Mouse (Mus musculus) WW6 (cell line): Measurements from ENCODE around the gene Ranbp2.

Experiments
- DNase-seq: peaks from one replicate; pipeline ENCODE4 v3.0.0-alpha.2; 2013; ENCODE audit warnings: low read depth, low spot score

The Ranbp2 gene

GRCm38 (mm10) chr10:58446384-58447279, at the start of gene Ranbp2:
TSS of gene Ranbp2 (plus strand) at chr10:58446920.
- DNase-seq = peak; percentile 95

GRCm38 (mm10) chr10:58398941-58399340, 47.8 kb upstream of the Ranbp2 start:
- DNase-seq = no peak

DNA sequence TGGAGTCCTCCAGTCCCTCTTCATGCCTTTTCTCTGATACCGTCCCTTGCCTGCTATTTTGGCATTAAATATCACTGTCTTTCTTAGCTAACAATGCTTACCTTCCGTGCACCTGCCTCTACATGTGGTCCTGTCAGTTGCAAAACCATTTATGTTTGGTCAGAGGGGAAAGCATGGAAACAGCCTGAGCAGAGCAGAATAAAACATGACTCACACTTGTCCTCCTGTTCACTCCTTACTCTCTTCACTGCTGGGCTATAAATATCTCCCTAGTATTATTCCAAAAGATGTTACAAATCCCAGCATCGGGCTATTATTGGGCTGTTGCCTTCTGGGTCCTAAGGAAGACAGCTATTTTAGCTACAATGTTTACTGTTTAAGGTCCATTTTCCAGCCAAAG, 44.9 kb upstream of the Ranbp2 start:
- no peak for DNase-seq

- no peak for DNase-seq
These were observed 42.1 kb upstream of the Ranbp2 start for GRCm38 (mm10) chr10:58404639-58405038.

GRCm38 (mm10) chr10:58405285-58405948, 41.3 kb upstream of the Ranbp2 start:
- no peak for DNase-seq

- DNase-seq = no peak
These were observed 40.8 kb upstream of the Ranbp2 start for GRCm38 (mm10) chr10:58405949-58406305.

DNA sequence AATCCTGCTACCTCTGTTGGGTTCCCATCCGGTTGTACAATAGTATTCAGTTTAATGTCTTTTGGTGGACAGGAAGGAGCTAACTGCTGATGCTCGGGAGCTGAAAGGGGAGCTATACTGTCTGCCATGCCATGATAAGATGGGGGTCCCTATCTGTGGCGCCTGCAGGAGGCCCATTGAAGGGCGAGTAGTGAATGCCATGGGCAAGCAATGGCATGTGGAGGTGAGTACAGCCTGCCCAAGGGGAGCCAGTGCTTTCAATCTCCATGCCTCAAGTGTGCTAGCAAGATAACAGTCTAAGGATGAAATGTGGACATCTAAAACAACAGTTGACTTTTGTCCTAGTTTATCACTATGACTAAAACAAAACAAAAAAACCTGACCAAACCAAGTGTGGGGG, 34.4 kb upstream of the Ranbp2 start:
- DNase-seq = no peak

GRCm38 (mm10) chr10:58412852-58413251, 33.9 kb upstream of the Ranbp2 start:
- DNase-seq = no peak

DNA sequence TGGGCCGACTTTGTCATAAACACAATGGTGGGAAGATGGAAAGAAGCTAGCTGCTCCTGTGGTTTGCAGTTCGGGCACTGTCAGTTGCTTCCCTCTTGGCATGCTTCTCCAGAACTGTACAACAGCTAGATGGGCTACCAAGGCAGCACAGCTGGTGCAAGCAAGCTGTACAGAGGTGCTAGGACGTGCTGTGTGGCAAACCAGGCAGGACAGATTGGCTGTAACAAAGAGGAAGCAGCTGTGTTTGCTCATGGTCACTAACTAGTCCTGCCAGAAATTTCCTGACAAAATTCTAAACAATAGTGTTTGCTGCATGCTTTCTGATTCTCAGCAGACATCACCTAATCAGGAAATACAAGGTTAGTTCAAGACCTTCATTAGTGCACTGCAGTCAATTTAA, 30.0 kb upstream of the Ranbp2 start:
- DNase-seq = no peak

GRCm38 (mm10) chr10:58418290-58418971, 28.3 kb upstream of the Ranbp2 start:
- no peak for DNase-seq

DNA sequence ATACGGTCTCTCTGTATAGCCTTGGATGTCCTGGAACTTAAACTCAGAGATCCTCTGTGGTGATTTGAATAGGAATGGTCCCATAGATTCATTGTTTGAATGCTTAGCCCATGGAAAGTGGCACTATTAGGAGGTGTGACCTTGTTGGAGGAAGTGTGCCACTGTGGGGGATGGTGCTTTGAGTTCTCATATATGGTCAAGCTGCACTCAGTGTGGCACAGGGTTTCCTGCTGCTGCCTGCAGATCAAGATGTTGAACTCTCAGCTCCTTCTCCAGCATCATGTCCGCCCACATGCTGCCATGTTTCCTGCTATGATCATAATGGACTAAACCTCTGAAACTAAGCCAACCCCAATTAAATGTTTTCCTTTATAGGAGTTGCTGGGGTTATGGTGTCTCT, 18.8 kb upstream of the Ranbp2 start:
- no peak for DNase-seq

- no peak for DNase-seq
These were observed 870 bp upstream of the Ranbp2 start for GRCm38 (mm10) chr10:58445850-58446249.

DNA sequence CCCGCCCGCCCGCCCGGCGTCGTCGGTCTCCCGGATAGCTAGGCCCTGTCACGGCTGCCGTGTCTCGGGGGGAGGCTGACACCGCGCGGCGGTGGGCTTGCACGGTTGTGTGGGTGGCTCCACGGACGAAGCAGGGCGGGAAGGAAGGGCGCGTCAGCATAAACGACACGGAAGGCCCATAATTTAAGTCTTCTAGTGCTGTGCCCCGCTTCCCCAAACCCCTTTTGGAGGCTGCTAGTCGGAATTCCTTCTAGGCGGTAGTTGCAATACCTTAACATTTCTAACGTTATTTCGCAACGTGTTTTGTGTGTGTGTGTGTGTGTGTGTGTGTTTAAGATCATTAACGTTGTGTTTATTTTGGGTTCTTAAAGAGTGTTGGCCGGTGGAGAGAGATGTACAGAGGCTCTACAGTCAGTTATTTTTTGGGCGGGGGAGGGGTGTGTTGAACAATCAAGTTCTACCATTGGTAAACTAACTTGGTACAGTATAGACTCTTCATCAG, 611 bp downstream of the Ranbp2 start:
- no peak for DNase-seq

DNA sequence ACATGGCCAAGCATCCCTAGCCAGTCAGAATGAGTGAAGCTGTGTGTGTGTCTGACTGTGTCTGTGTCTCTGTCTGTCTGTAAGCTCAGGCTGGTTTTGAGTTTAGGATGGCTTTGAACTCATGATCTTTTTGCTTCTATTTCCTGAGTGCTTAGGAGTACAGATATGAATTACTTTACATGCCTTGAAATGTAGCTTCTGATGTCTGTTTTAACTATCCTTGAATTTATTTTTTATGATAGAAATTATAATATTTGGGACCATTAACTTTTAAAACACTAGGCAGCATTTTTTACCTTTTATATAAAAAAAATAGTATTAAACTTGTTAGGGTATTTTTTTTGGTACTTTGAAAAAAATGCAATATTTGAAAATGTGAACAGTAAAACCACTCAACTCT, 4.9 kb downstream of the Ranbp2 start:
- DNase-seq = no peak

- DNase-seq = no peak
These were observed 5.5 kb downstream of the Ranbp2 start for GRCm38 (mm10) chr10:58452185-58452584.

DNA sequence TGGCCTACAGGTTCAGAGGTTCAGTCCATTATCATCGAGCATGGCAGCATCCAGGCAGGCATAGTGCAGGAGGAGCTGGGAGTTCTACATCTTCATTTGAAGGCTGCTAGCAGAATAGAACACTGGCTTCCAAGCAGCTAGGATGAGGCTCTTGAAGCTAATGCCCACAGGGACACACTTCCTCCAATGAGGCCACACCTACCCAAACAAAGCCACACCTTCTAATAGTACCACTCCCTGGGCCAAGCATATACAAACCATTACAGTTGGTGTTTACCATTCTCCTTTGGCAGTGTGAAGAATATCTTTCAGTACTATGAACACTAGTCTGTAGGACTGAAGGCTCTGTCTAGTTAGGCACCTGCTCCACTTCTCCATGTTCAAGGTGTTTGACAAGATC, 13.2 kb downstream of the Ranbp2 start:
- no peak for DNase-seq

GRCm38 (mm10) chr10:58477086-58477755, 30.5 kb downstream of the Ranbp2 start:
- DNase-seq = no peak

- DNase-seq = no peak
These were observed 31.4 kb downstream of the Ranbp2 start for GRCm38 (mm10) chr10:58478071-58478578.

GRCm38 (mm10) chr10:58479954-58480490, 33.3 kb downstream of the Ranbp2 start:
- no peak for DNase-seq

DNA sequence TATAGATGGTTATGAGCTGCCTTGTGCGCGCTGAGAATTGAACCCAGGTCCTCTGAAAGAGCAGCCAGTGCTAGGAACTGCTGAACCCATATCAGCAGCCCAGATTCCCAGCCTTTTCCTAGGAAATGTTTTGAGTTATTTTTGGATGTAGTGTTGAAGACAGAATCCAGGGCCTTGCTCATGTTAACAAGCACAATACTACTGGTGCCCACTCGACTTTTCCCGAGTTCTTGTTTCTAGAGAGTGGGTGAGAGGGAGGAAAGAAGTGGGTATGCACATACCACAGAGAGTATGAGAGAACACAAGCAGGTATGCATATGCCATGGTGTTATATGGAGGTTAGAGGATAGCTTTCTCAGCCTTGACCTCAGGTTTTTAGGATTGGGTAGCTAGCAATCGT, 44.3 kb downstream of the Ranbp2 start:
- DNase-seq = no peak

GRCm38 (mm10) chr10:58495637-58496036, 48.9 kb downstream of the Ranbp2 start:
- no peak for DNase-seq
